In the genomic region with DNA sequence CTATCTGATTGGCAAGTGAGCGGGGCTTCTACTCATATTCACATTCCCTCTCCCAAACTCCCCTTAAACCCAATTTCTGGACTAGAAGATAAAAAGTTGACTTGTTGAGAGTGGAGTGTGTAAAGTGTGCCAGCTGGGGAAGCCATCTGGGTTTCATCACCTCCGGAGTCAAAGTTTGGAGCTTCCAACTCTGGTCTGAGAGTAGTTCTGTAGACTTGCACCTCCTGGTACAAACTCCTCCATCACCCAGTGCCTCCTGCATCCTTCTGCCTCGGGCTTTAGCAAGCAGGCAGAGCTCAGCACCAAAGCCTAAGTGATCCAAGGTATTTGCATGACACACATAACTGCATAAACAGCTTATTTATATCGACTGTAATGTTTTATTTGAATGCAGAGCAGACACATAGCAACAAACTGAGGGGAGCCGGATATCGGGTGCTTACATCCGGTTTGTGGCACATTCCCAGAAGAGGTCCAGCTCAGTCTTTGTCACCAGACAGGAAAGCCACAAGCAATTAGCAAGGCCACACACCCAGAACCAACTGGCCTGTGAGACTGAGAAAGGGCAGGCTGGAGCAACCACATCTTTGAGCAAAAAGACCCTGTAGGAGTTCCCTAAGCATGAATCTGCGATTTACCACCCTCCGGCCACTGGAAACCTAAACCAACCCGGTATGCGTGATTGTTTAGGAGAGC, we compare ENCODE assay signal across 13 mouse cellular contexts.
DNase-seq lines count a peak whose midpoint lies in the region; ATAC-seq and TF ChIP-seq lines count a peak whose summit lies in the region.
"Had no signal": no experiment of that assay in that cellular context is flagged by ENCODE, and none has a peak within 500 bp of the region (broad histone marks: within the 10 kb centered on the region; RNA-seq: fewer than 3 reads in every experiment).

No protein-coding gene starts in this region.

- ATAC-seq in intestine, embryonic 14.5 days (replicated peaks; ENCODE audit: low FRiP score, low TSS enrichment, low read depth), result 0 out of 2 replicates have a peak, but pooled peaks have one; percentile 27
- no peak for ATAC-seq in intestine, postnatal 0 days
- peak; percentile 60 for ATAC-seq in embryonic facial prominence, embryonic 12.5 days (ENCODE audit: insufficient number of reproducible peaks, insufficient read depth, low FRiP score, low TSS enrichment)
- peak; percentile 30; the same call in 1 of the 2 replicates for ATAC-seq in limb, embryonic 13.5 days (ENCODE audit: low FRiP score, low read depth)
- ATAC-seq in hindbrain, embryonic 11.5 days (ENCODE audit: low FRiP score), result no peak

- no peak for TF ChIP-seq CTCF in intestine, postnatal 0 days (IDR thresholded peaks at IDR 0.05; ENCODE audit: low read depth)
- TF ChIP-seq CTCF in ES-Bruce4 (IDR thresholded peaks at IDR 0.05; ENCODE audit: low read depth, low read length), result no peak
- TF ChIP-seq CTCF in gastrocnemius, adult 2 months (IDR thresholded peaks at IDR 0.05), result no peak

- H3K9me3 ChIP-seq in intestine, embryonic 14.5 days (ENCODE audit: control insufficient read depth, low read length), result no peaks in the 10 kb centered on the region
- no peaks in the 10 kb centered on the region for H3K9me3 ChIP-seq in intestine, postnatal 0 days (ENCODE audit: control insufficient read depth)
- H3K9me3 ChIP-seq in ES-Bruce4 (replicated peaks; ENCODE audit: control insufficient read depth, insufficient read depth, low read length, poor library complexity, severe bottlenecking), result no peaks in the 10 kb centered on the region
- no peaks in the 10 kb centered on the region for H3K9me3 ChIP-seq in embryonic facial prominence, embryonic 12.5 days
- H3K9me3 ChIP-seq in limb, embryonic 13.5 days, result no peaks in the 10 kb centered on the region
- no peaks in the 10 kb centered on the region for H3K9me3 ChIP-seq in hindbrain, embryonic 11.5 days (ENCODE audit: control insufficient read depth, low read length)
- H3K9me3 ChIP-seq: hindbrain, embryonic 12.5 days had no signal

- H3K4me3 ChIP-seq in intestine, embryonic 14.5 days (ENCODE audit: low read depth, low read length), result no peak overlapping the region
- no peak overlapping the region for H3K4me3 ChIP-seq in intestine, postnatal 0 days (ENCODE audit: low read depth, low read length)
- no peak overlapping the region for H3K4me3 ChIP-seq in ES-Bruce4 (ENCODE audit: low read depth, low read length)
- H3K4me3 ChIP-seq in embryonic facial prominence, embryonic 12.5 days, result no peak overlapping the region
- H3K4me3 ChIP-seq in limb, embryonic 13.5 days, result no peak overlapping the region
- H3K4me3 ChIP-seq in gastrocnemius, adult 2 months, result no peak overlapping the region
- H3K4me3 ChIP-seq in hindbrain, embryonic 11.5 days (ENCODE audit: low read depth, low read length), result no peak overlapping the region
- H3K4me3 ChIP-seq: hindbrain, embryonic 12.5 days had no signal

- H3K9ac ChIP-seq in intestine, embryonic 14.5 days (ENCODE audit: low read length), result no peak overlapping the region
- no peak overlapping the region for H3K9ac ChIP-seq in intestine, postnatal 0 days (ENCODE audit: low read depth, low read length)
- no peak overlapping the region for H3K9ac ChIP-seq in ES-Bruce4 (ENCODE audit: low read depth, poor library complexity, severe bottlenecking)
- no peak overlapping the region for H3K9ac ChIP-seq in embryonic facial prominence, embryonic 12.5 days
- H3K9ac ChIP-seq in limb, embryonic 13.5 days, result 0 out of 2 replicates have a peak overlapping the region, but pooled peaks have one; percentile 19
- no peak overlapping the region for H3K9ac ChIP-seq in hindbrain, embryonic 11.5 days (ENCODE audit: low read depth, low read length)
- H3K9ac ChIP-seq: hindbrain, embryonic 12.5 days had no signal

- TF ChIP-seq POLR2A in ES-Bruce4 (IDR thresholded peaks at IDR 0.05; ENCODE audit: insufficient read depth, low read length), result no peak

- H3K4me1 ChIP-seq in intestine, embryonic 14.5 days (replicated peaks; ENCODE audit: control insufficient read depth, insufficient read depth, low read length), result peaks cover 17% of the 10 kb centered on the region
- H3K4me1 ChIP-seq in intestine, postnatal 0 days (replicated peaks; ENCODE audit: control insufficient read depth, insufficient read depth, low read length), result no peaks in the 10 kb centered on the region
- peaks cover 8% of the 10 kb centered on the region for H3K4me1 ChIP-seq in ES-Bruce4 (ENCODE audit: control insufficient read depth, insufficient read depth, low read length)
- H3K4me1 ChIP-seq in embryonic facial prominence, embryonic 12.5 days, result peaks cover 25% of the 10 kb centered on the region
- peaks cover 38% of the 10 kb centered on the region for H3K4me1 ChIP-seq in limb, embryonic 13.5 days
- no peaks in the 10 kb centered on the region for H3K4me1 ChIP-seq in hindbrain, embryonic 11.5 days (replicated peaks; ENCODE audit: control insufficient read depth, insufficient read depth, low read length)

- DNase-seq in intestine, embryonic 14.5 days (ENCODE audit: low spot score), result no peak
- no peak for DNase-seq in gastrocnemius, adult 2 months
- no peak for DNase-seq in cerebellum, adult 11-12 months
- DNase-seq in hindbrain, embryonic 11.5 days (ENCODE audit: low spot score), result no peak
- DNase-seq: adrenal gland, postnatal 25 days; cerebellum, postnatal 25 days; layer of hippocampus, postnatal 36 days had no signal

- peak; percentile 29; the same call in 1 of the 2 replicates for TF ChIP-seq EP300 in ES-Bruce4 (IDR thresholded peaks at IDR 0.05; ENCODE audit: insufficient read depth, low read depth, low read length)

- H3K4me2 ChIP-seq in intestine, embryonic 14.5 days (ENCODE audit: low read length), result no peak overlapping the region
- H3K4me2 ChIP-seq in intestine, postnatal 0 days (replicated peaks; ENCODE audit: low read depth), result no peak overlapping the region
- H3K4me2 ChIP-seq in embryonic facial prominence, embryonic 12.5 days (replicated peaks), result no peak overlapping the region
- peak overlapping the region; percentile 28 for H3K4me2 ChIP-seq in limb, embryonic 13.5 days (replicated peaks)
- H3K4me2 ChIP-seq in hindbrain, embryonic 11.5 days (replicated peaks; ENCODE audit: low read depth, low read length), result no peak overlapping the region
- H3K4me2 ChIP-seq: hindbrain, embryonic 12.5 days had no signal

- H3K36me3 ChIP-seq in intestine, embryonic 14.5 days (ENCODE audit: control insufficient read depth, insufficient read depth, low read length), result no peaks in the 10 kb centered on the region
- no peaks in the 10 kb centered on the region for H3K36me3 ChIP-seq in intestine, postnatal 0 days (ENCODE audit: control insufficient read depth, insufficient read depth)
- H3K36me3 ChIP-seq in ES-Bruce4 (ENCODE audit: control insufficient read depth, insufficient read depth, low read length, poor library complexity, severe bottlenecking), result no peaks in the 10 kb centered on the region
- no peaks in the 10 kb centered on the region for H3K36me3 ChIP-seq in embryonic facial prominence, embryonic 12.5 days
- no peaks in the 10 kb centered on the region for H3K36me3 ChIP-seq in limb, embryonic 13.5 days
- no peaks in the 10 kb centered on the region for H3K36me3 ChIP-seq in hindbrain, embryonic 11.5 days (ENCODE audit: control insufficient read depth, insufficient read depth, low read length)
- H3K36me3 ChIP-seq: hindbrain, embryonic 12.5 days had no signal

- 33% methylated on average over 11 of the region's 11 CpGs for WGBS in intestine, embryonic 14.5 days
- whole genome bisulfite sequencing in intestine, postnatal 0 days, result 63% methylated on average over 11 of the region's 11 CpGs
- WGBS in embryonic facial prominence, embryonic 12.5 days, result 31% methylated on average over 11 of the region's 11 CpGs
- WGBS in limb, embryonic 13.5 days, result 12% methylated on average over 11 of the region's 11 CpGs
- 77% methylated on average over 11 of the region's 11 CpGs for WGBS in hindbrain, embryonic 11.5 days

- H3K27me3 ChIP-seq in intestine, embryonic 14.5 days (replicated peaks; ENCODE audit: control insufficient read depth, insufficient read depth, low read length), result no peaks in the 10 kb centered on the region
- no peaks in the 10 kb centered on the region for H3K27me3 ChIP-seq in intestine, postnatal 0 days (replicated peaks; ENCODE audit: control insufficient read depth, insufficient read depth, low read length)
- H3K27me3 ChIP-seq in ES-Bruce4 (ENCODE audit: control insufficient read depth, insufficient read depth, low read length, poor library complexity, severe bottlenecking), result no peaks in the 10 kb centered on the region
- H3K27me3 ChIP-seq in embryonic facial prominence, embryonic 12.5 days, result no peaks in the 10 kb centered on the region
- H3K27me3 ChIP-seq in limb, embryonic 13.5 days, result 0 out of 2 replicates have a peak, but pooled peaks cover 3% of the 10 kb centered on the region
- H3K27me3 ChIP-seq in hindbrain, embryonic 11.5 days (ENCODE audit: control insufficient read depth, insufficient read depth, low read length), result no peaks in the 10 kb centered on the region
- H3K27me3 ChIP-seq: hindbrain, embryonic 12.5 days had no signal

- H3K27ac ChIP-seq in intestine, embryonic 14.5 days (ENCODE audit: low read depth), result peak overlapping the region; percentile 54; the same call in 1 of the 2 replicates
- H3K27ac ChIP-seq in intestine, postnatal 0 days (ENCODE audit: low read depth, low read length), result no peak overlapping the region
- H3K27ac ChIP-seq in ES-Bruce4 (ENCODE audit: insufficient read depth, low read length), result no peak overlapping the region
- H3K27ac ChIP-seq in embryonic facial prominence, embryonic 12.5 days, result peak overlapping the region; percentile 87
- peak overlapping the region; percentile 72 for H3K27ac ChIP-seq in limb, embryonic 13.5 days
- no peak overlapping the region for H3K27ac ChIP-seq in gastrocnemius, adult 2 months
- no peak overlapping the region for H3K27ac ChIP-seq in hindbrain, embryonic 11.5 days (ENCODE audit: low read depth, low read length)
- H3K27ac ChIP-seq: hindbrain, embryonic 12.5 days; macrophage had no signal

- intact Hi-C loops in gastrocnemius, adult 2 months (cut with DNase I), result no loop called here

Comparison
In these comparisons a context has a peak if more than half of its experiments do, and no peak if none do; other contexts are left out.
1. ATAC-seq: peak in intestine, embryonic 14.5 days (single experiment), embryonic facial prominence, embryonic 12.5 days (single experiment) and limb, embryonic 13.5 days (single experiment); none in intestine, postnatal 0 days (single experiment) and hindbrain, embryonic 11.5 days (single experiment).
2. H3K27ac ChIP-seq: peak in intestine, embryonic 14.5 days (single experiment), embryonic facial prominence, embryonic 12.5 days (single experiment) and limb, embryonic 13.5 days (single experiment); none in intestine, postnatal 0 days (single experiment), ES-Bruce4 (single experiment), gastrocnemius, adult 2 months (single experiment) and hindbrain, embryonic 11.5 days (single experiment).